Mouse (Mus musculus): ENCODE results near the gene Prkcsh. TPM values are rescaled to one million over a fixed set of nuclear protein-coding genes. Genes with fewer than 3 reads are reported as not detected.

Prkcsh gene
- total and polyA plus RNA-seq, 3 experiments, result 46.2 to 67.5 (median 61.5) TPM

DNA sequence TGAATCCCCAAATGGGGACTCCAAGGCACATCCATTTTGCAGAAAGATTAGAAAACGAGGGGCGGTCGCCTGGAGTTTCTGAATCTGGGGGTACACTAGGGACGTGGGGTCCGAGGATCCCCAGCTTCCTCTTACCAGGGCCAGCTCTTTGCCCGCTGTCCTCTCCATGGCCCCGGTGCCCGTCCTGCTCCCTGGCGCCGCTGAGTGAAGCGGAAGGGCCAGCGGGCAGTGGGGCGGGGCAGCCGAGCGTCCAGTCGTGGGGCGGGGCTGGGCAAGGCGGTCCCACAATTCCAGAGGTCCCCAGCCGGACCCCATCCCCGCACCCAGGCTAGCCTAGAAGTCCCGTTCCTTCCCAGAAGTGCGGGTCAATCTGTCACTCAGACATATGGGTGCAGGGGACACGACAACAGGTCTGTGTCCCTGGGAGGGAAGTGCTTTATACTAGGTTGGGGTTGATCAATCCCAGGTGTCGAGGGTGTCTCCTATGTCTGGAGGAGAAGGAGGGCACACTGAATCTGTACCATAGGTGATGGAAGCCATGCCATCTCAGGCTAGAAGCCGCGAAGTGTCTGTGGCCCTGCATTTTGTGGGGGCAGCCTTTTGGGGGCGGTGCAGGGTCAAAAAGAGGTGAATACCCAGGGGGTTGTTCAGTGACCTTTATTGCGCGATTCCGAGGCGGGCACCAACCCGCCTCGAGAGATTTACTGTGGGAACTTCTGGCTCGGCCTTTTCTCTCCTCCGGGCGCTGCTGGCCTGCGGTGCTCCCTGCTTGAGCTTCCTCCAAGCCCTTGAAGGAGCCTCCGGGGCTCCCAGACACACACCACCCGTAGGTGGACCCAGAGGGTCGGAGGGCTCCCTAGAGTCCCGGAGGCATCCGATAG, 13.1 kb upstream of the Prkcsh start, which contains the start of gene Rgl3:
Rgl3 (minus strand) TSS at position 217 of the 881 bp plus-strand sequence.
- peaks cover 9% of the 10 kb centered on the region; the same call in 1 of the 2 replicates for H3K27me3 ChIP-seq (ENCODE audit: control insufficient read depth, insufficient read depth, low read length)
- TF ChIP-seq POLR2A (IDR thresholded peaks at IDR 0.05; ENCODE audit: insufficient read depth, low read depth, low read length), result peak; percentile 31; the same call in 1 of the 2 replicates
- no peak for TF ChIP-seq EP300 (IDR thresholded peaks at IDR 0.05; ENCODE audit: insufficient read depth, low read depth, low read length)
- no peak for TF ChIP-seq CTCF (IDR thresholded peaks at IDR 0.05)
- no peak within 1 kb of the TSS; the same call in 1 of the 2 replicates for H3K27ac ChIP-seq
- no peaks in the 10 kb centered on the region for H3K36me3 ChIP-seq (ENCODE audit: control insufficient read depth, insufficient read depth, low read length)
- H3K4me3 ChIP-seq, result peak within 1 kb of the TSS; percentile 58
- no peaks in the 10 kb centered on the region for H3K79me2 ChIP-seq (replicated peaks; ENCODE audit: control insufficient read depth, insufficient read depth, low read length)
- 2% methylated on average over 42 of the region's 42 CpGs for WGBS
- no peaks in the 10 kb centered on the region; the same call in 1 of the 2 replicates for H3K4me1 ChIP-seq (ENCODE audit: control insufficient read depth, insufficient read depth, low read length)
- peak; percentile 76 for DNase-seq
- H3K9ac ChIP-seq (ENCODE audit: low read depth, low read length), result peak within 1 kb of the TSS; percentile 63
- intact Hi-C loops (cut with DNase I), result no loop called here

DNA sequence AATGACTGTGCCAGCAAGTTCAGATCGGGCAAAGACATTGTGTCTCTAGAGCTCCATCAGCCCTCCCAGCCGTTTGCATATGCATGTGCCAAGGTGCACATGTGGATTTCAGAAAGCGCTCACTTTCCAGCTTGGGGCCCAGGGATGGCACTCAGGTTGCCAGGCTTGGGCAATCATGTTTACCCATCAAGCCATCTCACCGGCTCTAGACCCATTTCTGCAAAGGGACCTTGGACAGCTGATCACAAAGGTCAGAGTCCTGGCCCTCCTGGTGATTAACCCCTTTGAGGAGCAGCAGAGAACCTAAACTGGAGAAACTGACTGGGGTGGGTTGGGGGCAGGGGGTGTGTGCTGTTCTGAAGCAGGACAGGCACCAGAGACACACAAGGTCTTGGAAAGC, 10.4 kb upstream of the Prkcsh start:
- Histone ChIP-seq H3K27me3 (ENCODE audit: control insufficient read depth, insufficient read depth, low read length) (peaks cover 9% of the 10 kb centered on the region; the same call in 1 of the 2 replicates), H3K9ac (ENCODE audit: low read depth, low read length) (no peak overlapping the region), H3K4me1 (ENCODE audit: control insufficient read depth, insufficient read depth, low read length) (no peaks in the 10 kb centered on the region; the same call in 1 of the 2 replicates), H3K4me3 (no peak overlapping the region), H3K79me2 (replicated peaks; ENCODE audit: control insufficient read depth, insufficient read depth, low read length) (no peaks in the 10 kb centered on the region), H3K27ac (no peak overlapping the region), H3K36me3 (ENCODE audit: control insufficient read depth, insufficient read depth, low read length) (no peaks in the 10 kb centered on the region)
- DNase-seq, result no peak
- TF ChIP-seq CTCF (IDR thresholded peaks at IDR 0.05), result no peak
- no peak for TF ChIP-seq POLR2A (IDR thresholded peaks at IDR 0.05; ENCODE audit: insufficient read depth, low read depth, low read length)
- TF ChIP-seq EP300 (IDR thresholded peaks at IDR 0.05; ENCODE audit: insufficient read depth, low read depth, low read length), result no peak
- intact Hi-C loops (cut with DNase I), result no loop called here
- WGBS, result 74% methylated on average over 4 of the region's 4 CpGs

DNA sequence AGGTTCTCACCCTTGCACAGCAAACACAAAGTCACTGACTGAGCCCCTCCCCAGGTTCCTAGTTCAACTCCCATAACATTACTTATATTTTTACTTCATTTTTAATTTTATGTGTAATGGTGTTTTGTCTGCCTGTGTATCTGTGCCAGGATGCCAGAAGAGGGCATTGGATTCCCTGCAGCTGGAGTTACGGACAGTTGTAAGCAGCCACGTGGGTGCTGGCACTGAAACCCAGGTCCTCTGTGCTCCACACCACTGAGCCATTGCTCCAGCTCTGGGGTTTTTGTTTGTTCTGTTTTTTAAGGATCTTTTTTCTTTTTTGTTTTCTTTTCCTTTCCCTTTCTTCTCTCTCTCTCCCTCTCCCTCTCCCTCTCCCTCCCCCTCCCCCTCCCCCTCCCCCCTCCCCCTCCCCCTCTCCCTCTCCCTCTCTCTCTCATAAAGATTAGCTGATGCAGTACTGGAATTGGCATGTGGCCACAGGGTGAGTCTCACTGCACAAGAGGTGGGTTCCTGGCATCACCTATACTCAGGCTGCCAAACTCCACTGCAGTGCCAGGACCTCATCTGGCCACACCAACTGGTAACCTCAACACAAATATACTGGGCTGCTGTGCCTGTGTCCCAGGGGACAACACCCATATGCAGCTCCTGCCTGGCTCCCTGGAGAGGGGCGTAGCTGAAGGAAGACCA, 6.3 kb upstream of the Prkcsh start:
- H3K79me2 ChIP-seq (replicated peaks; ENCODE audit: control insufficient read depth, insufficient read depth, low read length), result no peaks in the 10 kb centered on the region
- no peak for DNase-seq
- 81% methylated on average over 3 of the region's 3 CpGs for WGBS
- TF ChIP-seq CTCF (IDR thresholded peaks at IDR 0.05), result no peak
- no peak for TF ChIP-seq EP300 (IDR thresholded peaks at IDR 0.05; ENCODE audit: insufficient read depth, low read depth, low read length)
- no peak for TF ChIP-seq POLR2A (IDR thresholded peaks at IDR 0.05; ENCODE audit: insufficient read depth, low read depth, low read length)
- H3K27ac ChIP-seq, result no peak overlapping the region
- no peak overlapping the region for H3K4me3 ChIP-seq
- H3K36me3 ChIP-seq (ENCODE audit: control insufficient read depth, insufficient read depth, low read length), result no peaks in the 10 kb centered on the region
- intact Hi-C loops (cut with DNase I), result no loop called here
- no peaks in the 10 kb centered on the region for H3K4me1 ChIP-seq (ENCODE audit: control insufficient read depth, insufficient read depth, low read length)
- peaks cover 3% of the 10 kb centered on the region; the same call in 1 of the 2 replicates for H3K27me3 ChIP-seq (ENCODE audit: control insufficient read depth, insufficient read depth, low read length)
- no peak overlapping the region for H3K9ac ChIP-seq (ENCODE audit: low read depth, low read length)

DNA sequence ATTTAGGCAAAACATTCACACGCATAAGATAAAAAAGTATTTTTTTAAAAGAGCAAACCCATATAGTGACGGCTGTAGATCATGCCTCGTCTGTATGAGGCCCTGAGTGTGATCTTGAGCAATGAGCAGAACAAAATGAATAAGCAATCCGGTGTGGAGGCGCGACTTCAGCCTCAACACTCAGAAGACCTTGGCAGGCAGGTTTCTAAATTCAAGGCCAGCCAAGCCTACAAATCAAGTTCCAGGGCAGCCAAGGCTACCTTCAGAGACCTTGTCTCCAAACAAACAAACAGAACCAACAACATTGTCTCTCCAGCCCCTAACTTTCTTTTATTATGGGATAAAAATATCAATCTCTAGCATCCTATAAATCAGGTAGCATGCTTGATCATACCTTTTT, 2.3 kb upstream of the Prkcsh start:
- 90% methylated on average over 6 of the region's 6 CpGs for WGBS

DNA sequence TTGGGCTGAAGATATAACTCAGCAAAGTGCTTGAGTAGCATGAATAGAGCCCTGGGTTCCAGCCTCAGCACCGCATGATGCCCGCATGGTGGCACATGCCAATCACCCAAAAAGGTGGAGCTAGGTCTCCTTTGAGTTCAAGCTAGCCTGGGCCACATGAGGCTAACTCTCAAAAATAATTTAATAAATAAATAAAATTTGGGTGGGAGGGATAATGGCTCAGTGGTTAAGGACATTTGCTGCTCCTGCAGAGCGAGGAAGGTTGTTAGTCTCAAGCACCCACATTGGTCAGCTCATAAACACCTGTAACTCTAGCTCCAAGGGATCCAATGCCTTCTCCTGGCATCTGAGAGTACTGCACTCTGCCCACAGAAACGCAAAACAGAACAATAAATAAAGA, 973 bp upstream of the Prkcsh start:
- H3K4me1 ChIP-seq (ENCODE audit: control insufficient read depth, insufficient read depth, low read length), result peaks cover 4% of the 10 kb centered on the region
- TF ChIP-seq CTCF (IDR thresholded peaks at IDR 0.05), result no peak
- TF ChIP-seq POLR2A (IDR thresholded peaks at IDR 0.05; ENCODE audit: insufficient read depth, low read depth, low read length), result no peak
- no peak for TF ChIP-seq EP300 (IDR thresholded peaks at IDR 0.05; ENCODE audit: insufficient read depth, low read depth, low read length)
- H3K9ac ChIP-seq (ENCODE audit: low read depth, low read length), result no peak overlapping the region
- H3K4me3 ChIP-seq, result no peak overlapping the region
- WGBS, result 92% methylated on average over 4 of the region's 4 CpGs
- H3K79me2 ChIP-seq (replicated peaks; ENCODE audit: control insufficient read depth, insufficient read depth, low read length), result no peaks in the 10 kb centered on the region
- no peak for DNase-seq
- H3K36me3 ChIP-seq (ENCODE audit: control insufficient read depth, insufficient read depth, low read length), result no peaks in the 10 kb centered on the region
- H3K27ac ChIP-seq, result no peak overlapping the region
- H3K27me3 ChIP-seq (ENCODE audit: control insufficient read depth, insufficient read depth, low read length), result no peaks in the 10 kb centered on the region
- intact Hi-C loops (cut with DNase I), result loop anchor here (2.0 to 10.0 kb wide), 4 partner anchors 47 to 156 kb away; partner anchors contain the start of genes Elof1, Gm49318, Pigyl and Swsap1

More for the DNA sequence above, 2.3 kb upstream of the Prkcsh start:
- Histone ChIP-seq H3K36me3 (ENCODE audit: control insufficient read depth, insufficient read depth, low read length) (no peaks in the 10 kb centered on the region), H3K27me3 (ENCODE audit: control insufficient read depth, insufficient read depth, low read length) (no peaks in the 10 kb centered on the region), H3K9ac (ENCODE audit: low read depth, low read length) (no peak overlapping the region), H3K27ac (no peak overlapping the region), H3K4me3 (no peak overlapping the region), H3K4me1 (ENCODE audit: control insufficient read depth, insufficient read depth, low read length) (peaks cover 4% of the 10 kb centered on the region), H3K79me2 (replicated peaks; ENCODE audit: control insufficient read depth, insufficient read depth, low read length) (no peaks in the 10 kb centered on the region)
- intact Hi-C loops (cut with DNase I), result loop anchor here (5.0 to 10.0 kb wide), 3 partner anchors 72 to 157 kb away; partner anchors contain the start of genes Elof1, Gm49318, Pigyl and Zfp653
- TF ChIP-seq POLR2A (IDR thresholded peaks at IDR 0.05; ENCODE audit: insufficient read depth, low read depth, low read length), result no peak
- no peak for TF ChIP-seq CTCF (IDR thresholded peaks at IDR 0.05)
- no peak for TF ChIP-seq EP300 (IDR thresholded peaks at IDR 0.05; ENCODE audit: insufficient read depth, low read depth, low read length)
- DNase-seq, result no peak

Data from heart, adult 2 months (tissue).